Mouse (Mus musculus) G1E (cell line): Measurements from ENCODE around the gene Erf.

Source experiments
- CTCF ChIP-seq: IDR thresholded peaks from 2 replicates; pipeline ENCODE4 v1.5.1; 2012; ENCODE audit warnings: low read depth, low read length, inconsistent platforms, mixed read lengths
- GATA1 ChIP-seq: IDR thresholded peaks from 2 replicates; pipeline ENCODE4 v1.6.1; 2012; ENCODE audit warnings: borderline replicate concordance, low read length, inconsistent platforms, mixed read lengths
- GATA2 ChIP-seq: IDR thresholded peaks from 2 replicates; pipeline ENCODE4 v1.6.1; 2012; ENCODE audit warnings: low read depth, low read length, inconsistent platforms, borderline replicate concordance
- POLR2AphosphoS5 ChIP-seq: IDR thresholded peaks from 2 replicates; pipeline ENCODE4 v1.6.1; 2012; ENCODE audit warnings: low read depth, low read length, inconsistent platforms; ENCODE audit not compliant: insufficient replicate concordance

GRCm38 (mm10) chr7:25227523-25228300 lies 22.8 kb downstream of the Erf start:
- no peak for TF ChIP-seq CTCF
- no peak for TF ChIP-seq POLR2AphosphoS5
- no peak for TF ChIP-seq GATA1
- TF ChIP-seq GATA2 = no peak
